ENCODE assay signal across 10 mouse cellular contexts in the genomic region with DNA sequence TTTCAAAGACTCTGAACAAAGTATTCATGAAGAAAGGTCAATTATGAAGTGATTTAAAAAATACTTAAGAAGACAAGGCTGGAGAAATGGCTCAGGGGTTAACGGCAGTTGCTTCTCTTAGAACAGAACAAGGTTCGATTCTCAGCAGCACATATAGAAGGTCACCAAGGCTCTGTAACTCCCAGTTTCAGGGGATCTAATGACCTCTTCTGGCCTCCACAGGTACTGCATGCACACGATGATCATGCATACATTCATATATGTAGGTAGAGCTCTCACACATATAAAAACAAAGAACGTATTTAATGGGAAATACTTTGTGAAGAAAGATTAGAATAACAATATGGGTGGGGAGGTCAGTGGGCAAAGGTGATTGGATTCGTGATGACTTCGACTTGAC. TPM values are rescaled to one million over a fixed set of nuclear protein-coding genes. Genes with fewer than 3 reads are reported as not detected.
DNase-seq lines count a peak whose midpoint lies in the region; ATAC-seq lines count a peak whose summit lies in the region.
"Had no signal": no experiment of that assay in that cellular context is flagged by ENCODE, and none has a peak within 500 bp of the region (broad histone marks: within the 10 kb centered on the region; RNA-seq: fewer than 3 reads in every experiment).

No protein-coding gene starts in this region.

- no peak overlapping the region for H3K27ac ChIP-seq in liver, embryonic 11.5 days (ENCODE audit: low read depth, low read length)
- H3K27ac ChIP-seq: heart, embryonic 10.5 days; limb, embryonic 15.5 days had no signal

- no peaks in the 10 kb centered on the region for H3K9me3 ChIP-seq in liver, embryonic 11.5 days (ENCODE audit: control insufficient read depth, low read length)
- H3K9me3 ChIP-seq: heart, embryonic 10.5 days; limb, embryonic 15.5 days had no signal

- H3K27me3 ChIP-seq in liver, embryonic 11.5 days (replicated peaks; ENCODE audit: control insufficient read depth, insufficient read depth, low read length), result no peaks in the 10 kb centered on the region
- H3K27me3 ChIP-seq: limb, embryonic 15.5 days had no signal

- H3K4me2 ChIP-seq in liver, embryonic 11.5 days, result no peak overlapping the region
- H3K4me2 ChIP-seq: limb, embryonic 15.5 days had no signal

- H3K4me3 ChIP-seq in liver, embryonic 11.5 days (ENCODE audit: low read depth, low read length), result no peak overlapping the region
- H3K4me3 ChIP-seq: heart, embryonic 10.5 days; limb, embryonic 15.5 days had no signal

- WGBS in liver, embryonic 11.5 days, result 81% methylated on average over 6 of the region's 6 CpGs

- peaks cover 2% of the 10 kb centered on the region for H3K36me3 ChIP-seq in liver, embryonic 11.5 days (ENCODE audit: control insufficient read depth, insufficient read depth, low read length)

- no peak for ATAC-seq in liver, embryonic 11.5 days (replicated peaks; ENCODE audit: low FRiP score)

- H3K9ac ChIP-seq in liver, embryonic 11.5 days (ENCODE audit: low read depth, low read length), result no peak overlapping the region
- H3K9ac ChIP-seq: limb, embryonic 15.5 days had no signal

- DNase-seq in adrenal gland, postnatal 14 days, result peak; percentile 12
- DNase-seq in adrenal gland, postnatal 25 days, result no peak
- peak; percentile 44 for DNase-seq in liver
- DNase-seq in liver, embryonic 11.5 days (ENCODE audit: low spot score), result no peak
- DNase-seq in kidney, postnatal 4 days, result peak; percentile 52 to 55
- peak; percentile 21 for DNase-seq in thymus, postnatal 25 days
- no peak for DNase-seq in layer of hippocampus, postnatal 36 days
- DNase-seq in layer of hippocampus, postnatal 14 days (ENCODE audit: low spot score in 2 of 2), result no peak

- no peaks in the 10 kb centered on the region for H3K4me1 ChIP-seq in liver, embryonic 11.5 days (replicated peaks; ENCODE audit: control insufficient read depth, insufficient read depth, low read length)
- H3K4me1 ChIP-seq: limb, embryonic 15.5 days had no signal

RNA-seq across cellular contexts. Expression of a gene that starts 56.5 kb away (rescaled TPM):
- total RNA-seq in adrenal gland, postnatal 14 days (2021), result 31.3 and 43.3 TPM in 2 replicates
- total RNA-seq in adrenal gland, postnatal 25 days (2021), result 51.8 and 58.4 TPM in 2 replicates
- polyA plus RNA-seq in liver, embryonic 11.5 days (2014; fragmentation: Nextera tagmentation; extraction: Ambion mirVana), result 16.1 and 17.7 TPM in 2 replicates
- 10 to 100 TPM; 24.4 to 29.4 TPM for total RNA-seq in layer of hippocampus, postnatal 36 days (2021)
- 10 to 100 TPM; 31.5 to 31.7 TPM for total RNA-seq in layer of hippocampus, postnatal 14 days (2021)

Comparison
In these comparisons a context has a peak if more than half of its experiments do, and no peak if none do; other contexts are left out.
1. DNase-seq: peak in adrenal gland, postnatal 14 days (single experiment), liver (single experiment), kidney, postnatal 4 days (2 of 2) and thymus, postnatal 25 days (single experiment); none in adrenal gland, postnatal 25 days (single experiment), liver, embryonic 11.5 days (single experiment), layer of hippocampus, postnatal 36 days (0 of 2) and layer of hippocampus, postnatal 14 days (0 of 2).